Mouse (Mus musculus): ENCODE results near the gene Cdh4. TPM values are rescaled to one million over a fixed set of nuclear protein-coding genes. Genes with fewer than 3 reads are reported as not detected.

The Cdh4 gene
- polyA plus RNA-seq, 1 experiment from 2014 or later = 0.28 TPM

DNA sequence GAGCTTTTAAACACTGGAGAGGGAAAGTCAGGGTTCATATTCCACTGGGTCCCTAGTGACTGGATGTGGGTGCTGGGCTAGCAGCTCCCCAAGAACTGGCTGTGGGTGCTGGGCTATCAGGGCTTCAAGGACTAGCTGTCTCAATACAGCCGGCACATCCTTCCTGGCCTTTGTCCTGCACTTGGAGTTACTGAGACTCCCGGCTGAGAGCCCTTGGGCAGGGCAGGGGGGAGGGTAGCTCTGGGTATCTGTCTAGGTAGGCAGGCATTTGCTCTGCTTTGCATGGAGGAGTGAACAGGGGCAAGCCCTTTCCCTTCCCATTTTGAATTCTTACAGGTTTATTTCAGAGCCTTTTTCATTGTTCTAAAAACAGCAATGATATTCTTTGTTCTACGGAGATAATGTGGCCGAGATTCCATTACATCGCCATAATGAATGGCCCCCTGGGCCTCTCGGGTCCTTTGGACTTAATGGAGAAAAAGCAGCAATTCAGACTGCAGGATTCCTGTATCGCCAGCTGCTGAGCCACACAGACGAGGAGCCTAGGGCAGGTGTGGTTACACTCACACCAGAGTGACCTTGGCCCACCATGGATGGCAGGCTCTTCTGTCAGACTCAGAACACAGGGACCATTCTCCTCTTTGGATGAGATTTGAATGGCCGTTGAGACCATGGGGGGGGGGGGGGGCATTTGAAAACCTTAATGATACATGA, 97.5 kb downstream of the Cdh4 start:
- Histone ChIP-seq H3K36me3 (no peaks in the 10 kb centered on the region), H3K4me1 (replicated peaks) (no peaks in the 10 kb centered on the region), H3K27me3 (no peaks in the 10 kb centered on the region), H3K9me3 (replicated peaks) (peaks cover 12% of the 10 kb centered on the region; the same call in 1 of the 2 replicates), H3K27ac (no peak overlapping the region), H3K9ac (no peak overlapping the region), H3K4me3 (replicated peaks) (no peak overlapping the region), H3K4me2 (no peak overlapping the region)
- DNase-seq (no peak), ATAC-seq (ENCODE audit: low read depth) (no peak)
- 39% methylated on average over 9 of the region's 9 CpGs for WGBS (ENCODE audit: insufficient replicate concordance)

DNA sequence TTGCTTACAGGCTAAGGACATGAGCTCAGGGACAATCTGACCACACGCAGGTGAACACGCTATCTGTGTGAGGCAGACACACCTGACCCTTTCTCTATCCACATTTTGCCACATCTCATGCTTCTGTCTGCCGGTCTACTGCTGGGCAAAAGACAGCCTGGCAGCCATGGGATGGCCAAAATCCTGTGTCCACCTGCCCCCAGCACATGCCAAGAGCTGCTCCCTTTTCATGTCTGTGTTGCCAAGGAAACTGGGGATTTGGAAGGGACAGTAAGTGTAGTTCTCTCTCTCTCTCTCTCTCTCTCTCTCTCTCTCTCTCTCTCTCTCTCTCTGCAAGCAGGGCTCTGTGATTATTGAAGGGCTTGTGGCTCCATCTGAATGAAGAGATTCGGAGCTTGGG, 98.9 kb downstream of the Cdh4 start:
- WGBS (ENCODE audit: insufficient replicate concordance) = 71% methylated on average over 4 of the region's 4 CpGs
- H3K9ac ChIP-seq = no peak overlapping the region
- H3K36me3 ChIP-seq = no peaks in the 10 kb centered on the region
- H3K27ac ChIP-seq = no peak overlapping the region
- H3K4me1 ChIP-seq (replicated peaks) = no peaks in the 10 kb centered on the region
- H3K4me2 ChIP-seq = no peak overlapping the region
- no peak overlapping the region for H3K4me3 ChIP-seq (replicated peaks)
- DNase-seq (no peak), ATAC-seq (ENCODE audit: low read depth) (no peak)
- no peaks in the 10 kb centered on the region for H3K27me3 ChIP-seq
- H3K9me3 ChIP-seq (replicated peaks) = peaks cover 15% of the 10 kb centered on the region

DNA sequence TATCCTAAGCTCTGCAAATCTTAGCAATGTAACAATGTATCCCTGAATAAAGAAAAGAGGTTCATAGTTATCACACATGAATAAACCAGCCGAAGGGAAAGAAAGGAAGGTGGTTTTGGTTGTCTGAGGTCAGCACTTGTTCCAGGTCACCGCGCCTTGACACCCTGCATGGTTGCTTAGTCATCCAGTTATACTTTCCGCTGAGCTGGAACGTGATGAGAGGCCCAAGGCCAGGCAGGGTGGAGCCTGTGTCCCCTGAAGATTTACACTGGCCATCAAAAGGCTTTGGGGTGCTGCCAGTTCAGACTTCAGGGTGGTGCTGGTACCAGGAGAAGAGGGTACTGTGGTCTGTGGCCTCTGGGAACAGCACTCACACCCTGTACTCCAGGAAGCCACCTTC, 105.4 kb downstream of the Cdh4 start:
- H3K4me1 ChIP-seq (replicated peaks) = no peaks in the 10 kb centered on the region
- H3K36me3 ChIP-seq = no peaks in the 10 kb centered on the region
- ATAC-seq (ENCODE audit: low read depth) = no peak
- no peak overlapping the region for H3K4me3 ChIP-seq (replicated peaks)
- H3K27me3 ChIP-seq = no peaks in the 10 kb centered on the region
- no peak overlapping the region for H3K27ac ChIP-seq
- WGBS (ENCODE audit: insufficient replicate concordance) = 61% methylated on average over 5 of the region's 5 CpGs
- peaks cover 10% of the 10 kb centered on the region for H3K9me3 ChIP-seq (replicated peaks)
- H3K4me2 ChIP-seq = no peak overlapping the region
- no peak overlapping the region for H3K9ac ChIP-seq
- DNase-seq = no peak

DNA sequence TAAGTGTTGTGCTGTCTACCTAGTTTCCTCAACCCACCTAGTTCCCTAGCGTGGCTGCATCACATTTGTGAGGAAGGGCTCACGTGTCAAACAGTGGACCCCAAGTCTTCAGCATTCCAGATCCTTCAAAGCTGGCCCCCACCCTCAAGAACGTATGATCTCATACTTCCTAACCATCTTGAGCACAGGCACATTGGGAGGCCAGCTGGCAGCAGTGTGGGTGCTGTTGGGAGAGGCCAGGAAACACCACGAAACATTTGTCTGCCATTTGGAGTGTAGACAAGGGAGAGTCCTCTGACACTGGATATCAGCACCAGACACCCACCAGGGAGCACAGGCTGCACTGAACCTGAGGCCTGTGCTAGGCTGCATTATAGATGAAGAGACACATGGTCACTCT, 113.7 kb downstream of the Cdh4 start:
- H3K4me2 ChIP-seq = no peak overlapping the region

DNA sequence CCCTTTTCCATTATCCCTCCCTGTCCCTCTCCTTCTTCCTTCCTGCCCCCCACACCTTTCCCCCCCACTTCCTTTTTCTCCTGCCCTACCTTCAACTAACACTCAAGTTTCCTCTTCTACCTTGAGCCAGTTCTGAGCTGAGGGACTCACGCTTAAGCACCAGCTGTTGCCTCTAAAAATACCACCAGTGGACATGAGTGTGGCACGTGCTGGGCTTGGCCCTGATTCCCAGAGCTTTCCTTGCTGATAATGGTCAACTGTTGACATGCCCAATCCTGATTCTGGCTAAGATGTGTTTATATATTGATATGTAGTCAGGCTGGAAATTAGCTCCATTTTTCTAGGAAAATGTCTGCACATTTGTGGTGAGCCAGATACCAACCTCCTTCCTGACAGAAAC, 120.1 kb downstream of the Cdh4 start:
- Histone ChIP-seq H3K9me3 (replicated peaks) (no peaks in the 10 kb centered on the region), H3K9ac (no peak overlapping the region), H3K4me2 (no peak overlapping the region), H3K27ac (no peak overlapping the region), H3K4me1 (replicated peaks) (no peaks in the 10 kb centered on the region), H3K4me3 (replicated peaks) (no peak overlapping the region), H3K27me3 (no peaks in the 10 kb centered on the region), H3K36me3 (no peaks in the 10 kb centered on the region)
- no peak for DNase-seq
- 42% methylated on average over 2 of the region's 2 CpGs for WGBS (ENCODE audit: insufficient replicate concordance)
- ATAC-seq (ENCODE audit: low read depth) = no peak

More for the DNA sequence above, 113.7 kb downstream of the Cdh4 start:
- H3K27me3 ChIP-seq = no peaks in the 10 kb centered on the region
- no peaks in the 10 kb centered on the region for H3K36me3 ChIP-seq
- no peak overlapping the region for H3K27ac ChIP-seq
- H3K4me3 ChIP-seq (replicated peaks) = no peak overlapping the region
- no peaks in the 10 kb centered on the region; the same call in 1 of the 2 replicates for H3K9me3 ChIP-seq (replicated peaks)
- DNase-seq (no peak), ATAC-seq (ENCODE audit: low read depth) (no peak)
- no peak overlapping the region for H3K9ac ChIP-seq
- no peaks in the 10 kb centered on the region for H3K4me1 ChIP-seq (replicated peaks)
- 48% methylated on average over 4 of the region's 4 CpGs for WGBS (ENCODE audit: insufficient replicate concordance)

DNA sequence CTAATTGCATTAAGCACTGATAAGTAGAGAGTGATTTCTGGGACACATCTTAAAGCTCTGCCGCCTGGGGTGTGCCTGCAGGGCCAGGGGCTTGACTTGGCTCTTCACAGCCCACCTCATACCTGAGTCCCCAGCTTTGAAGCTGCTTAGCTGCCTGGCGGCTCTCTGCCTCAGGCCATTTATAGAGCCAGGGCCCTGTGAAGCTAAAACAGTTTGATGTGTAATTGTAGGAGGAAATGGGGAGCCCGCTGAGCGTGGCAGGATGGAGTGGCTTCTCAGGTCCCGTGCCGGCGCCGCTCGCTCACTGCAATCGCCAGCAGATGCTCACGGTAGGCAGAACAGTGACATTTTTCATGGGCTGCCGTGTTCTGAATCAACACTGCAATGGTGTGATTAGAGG, 123.4 kb downstream of the Cdh4 start:
- Histone ChIP-seq H3K9ac (no peak overlapping the region), H3K27ac (no peak overlapping the region), H3K36me3 (no peaks in the 10 kb centered on the region), H3K27me3 (no peaks in the 10 kb centered on the region), H3K4me2 (no peak overlapping the region), H3K4me1 (replicated peaks) (no peaks in the 10 kb centered on the region), H3K4me3 (replicated peaks) (no peak overlapping the region), H3K9me3 (replicated peaks) (no peaks in the 10 kb centered on the region)
- 6% methylated on average over 12 of the region's 12 CpGs for WGBS (ENCODE audit: insufficient replicate concordance)
- no peak for ATAC-seq (ENCODE audit: low read depth)
- no peak for DNase-seq

DNA sequence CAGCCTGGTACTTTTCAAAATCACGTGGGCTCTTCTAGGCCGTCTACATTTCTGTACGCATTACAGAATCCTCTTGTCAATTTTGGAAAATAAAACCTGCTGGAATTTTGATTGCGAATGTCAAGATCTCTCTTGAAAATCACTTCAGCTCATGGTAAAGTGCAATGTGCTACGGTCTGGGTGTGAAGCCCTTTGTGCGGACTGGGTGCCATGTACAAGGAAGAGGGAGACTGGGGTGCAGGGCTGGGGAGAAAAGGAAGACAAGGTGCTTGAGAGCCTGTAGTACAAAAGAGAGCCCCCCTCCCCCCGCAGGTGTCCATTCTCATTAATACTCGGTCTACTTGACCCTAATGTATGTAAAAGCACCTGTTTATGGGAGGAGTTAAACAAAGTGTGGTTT, 125.7 kb downstream of the Cdh4 start:
- Histone ChIP-seq H3K27ac (no peak overlapping the region), H3K4me1 (replicated peaks) (no peaks in the 10 kb centered on the region), H3K9ac (no peak overlapping the region), H3K27me3 (no peaks in the 10 kb centered on the region), H3K4me3 (replicated peaks) (no peak overlapping the region), H3K36me3 (no peaks in the 10 kb centered on the region), H3K9me3 (replicated peaks) (no peaks in the 10 kb centered on the region), H3K4me2 (no peak overlapping the region)
- ATAC-seq (ENCODE audit: low read depth) (no peak), DNase-seq (no peak)
- 72% methylated on average over 8 of the region's 8 CpGs for WGBS (ENCODE audit: insufficient replicate concordance)

DNA sequence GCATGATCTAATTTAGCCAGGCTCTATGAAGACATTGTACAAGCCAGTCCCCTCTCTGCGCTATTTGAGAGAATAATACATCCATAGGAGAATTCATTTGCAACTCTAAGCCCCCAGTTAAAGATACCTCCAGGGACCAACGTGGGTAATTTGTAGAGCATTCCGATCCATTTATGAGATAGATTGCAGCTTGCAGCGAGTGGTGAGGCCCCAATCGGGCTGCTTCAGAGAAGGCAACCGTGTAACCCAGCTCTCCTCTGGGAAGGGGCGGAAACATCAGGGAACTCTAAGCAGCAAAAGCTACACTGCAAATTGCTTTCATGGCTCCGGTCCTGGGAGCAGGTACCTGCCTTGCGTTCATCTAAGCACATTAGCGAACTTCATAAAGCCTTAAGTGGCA, 126.9 kb downstream of the Cdh4 start:
- H3K4me2 ChIP-seq = no peak overlapping the region
- H3K9ac ChIP-seq = no peak overlapping the region
- no peak overlapping the region for H3K27ac ChIP-seq
- H3K36me3 ChIP-seq = no peaks in the 10 kb centered on the region
- 40% methylated on average over 10 of the region's 10 CpGs for WGBS (ENCODE audit: insufficient replicate concordance)
- H3K27me3 ChIP-seq = no peaks in the 10 kb centered on the region
- no peak for DNase-seq
- no peak overlapping the region for H3K4me3 ChIP-seq (replicated peaks)
- no peaks in the 10 kb centered on the region for H3K9me3 ChIP-seq (replicated peaks)
- no peaks in the 10 kb centered on the region for H3K4me1 ChIP-seq (replicated peaks)
- ATAC-seq (ENCODE audit: low read depth) = no peak

DNA sequence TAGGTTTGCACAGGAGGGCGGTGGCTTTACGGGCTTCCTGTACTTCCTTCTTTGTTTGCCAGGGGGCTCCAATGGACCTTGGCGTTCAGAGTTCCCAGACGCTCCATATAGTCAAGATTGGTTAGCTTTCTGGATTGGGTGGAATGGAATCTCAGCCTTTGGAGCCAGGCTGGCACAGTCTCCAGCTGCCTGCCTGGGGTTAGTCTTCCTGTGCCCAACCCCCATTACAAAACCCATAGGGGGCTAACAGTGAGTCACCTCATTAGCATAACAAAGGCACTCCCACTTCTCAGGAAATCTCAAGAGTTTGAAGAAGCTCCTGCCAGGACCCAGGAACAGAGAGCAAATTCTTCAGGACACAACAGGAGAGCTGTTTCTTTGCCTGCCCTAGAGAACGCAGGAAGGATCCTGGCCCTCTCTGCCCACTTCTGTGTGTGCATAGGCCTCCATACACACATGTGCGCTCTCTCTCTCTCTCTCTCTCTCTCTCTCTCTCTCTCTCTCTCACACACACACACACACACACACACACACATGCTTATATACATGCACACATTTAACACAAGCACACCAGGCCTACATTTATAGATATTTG, 129.0 kb downstream of the Cdh4 start:
- no peak overlapping the region for H3K4me3 ChIP-seq (replicated peaks)
- no peak overlapping the region for H3K9ac ChIP-seq
- WGBS (ENCODE audit: insufficient replicate concordance) = 23% methylated on average over 6 of the region's 6 CpGs
- H3K36me3 ChIP-seq = no peaks in the 10 kb centered on the region
- H3K4me1 ChIP-seq (replicated peaks) = no peaks in the 10 kb centered on the region
- H3K27me3 ChIP-seq = no peaks in the 10 kb centered on the region
- ATAC-seq (ENCODE audit: low read depth) (no peak), DNase-seq (no peak)
- H3K9me3 ChIP-seq (replicated peaks) = no peaks in the 10 kb centered on the region
- H3K27ac ChIP-seq = no peak overlapping the region
- no peak overlapping the region for H3K4me2 ChIP-seq

DNA sequence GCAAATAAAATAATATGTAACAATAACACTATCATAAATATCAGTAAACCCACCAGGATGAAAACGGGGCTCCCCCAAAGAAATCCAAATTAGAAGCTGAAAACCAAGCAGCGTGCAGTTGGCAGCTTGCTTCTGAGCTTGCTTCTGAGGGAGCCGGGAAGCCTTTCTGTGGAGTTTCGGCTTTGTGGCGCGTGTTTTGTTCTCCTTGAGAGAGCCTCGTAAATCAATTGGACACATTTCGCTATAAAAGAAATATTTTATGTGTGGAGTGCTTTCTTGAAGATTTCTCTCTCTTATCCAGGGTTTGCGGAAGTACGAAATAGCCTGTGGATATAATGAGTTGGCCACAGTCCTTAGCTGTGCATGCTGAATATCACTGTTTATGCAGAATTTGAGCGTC, 131.1 kb downstream of the Cdh4 start:
- H3K36me3 ChIP-seq = no peaks in the 10 kb centered on the region
- H3K4me2 ChIP-seq = no peak overlapping the region
- H3K4me1 ChIP-seq (replicated peaks) = no peaks in the 10 kb centered on the region
- no peak for DNase-seq
- no peak overlapping the region for H3K27ac ChIP-seq
- ATAC-seq (ENCODE audit: low read depth) = no peak
- H3K4me3 ChIP-seq (replicated peaks) = no peak overlapping the region
- no peaks in the 10 kb centered on the region for H3K9me3 ChIP-seq (replicated peaks)
- H3K27me3 ChIP-seq = no peaks in the 10 kb centered on the region
- WGBS (ENCODE audit: insufficient replicate concordance) = 81% methylated on average over 11 of the region's 11 CpGs
- H3K9ac ChIP-seq = no peak overlapping the region

DNA sequence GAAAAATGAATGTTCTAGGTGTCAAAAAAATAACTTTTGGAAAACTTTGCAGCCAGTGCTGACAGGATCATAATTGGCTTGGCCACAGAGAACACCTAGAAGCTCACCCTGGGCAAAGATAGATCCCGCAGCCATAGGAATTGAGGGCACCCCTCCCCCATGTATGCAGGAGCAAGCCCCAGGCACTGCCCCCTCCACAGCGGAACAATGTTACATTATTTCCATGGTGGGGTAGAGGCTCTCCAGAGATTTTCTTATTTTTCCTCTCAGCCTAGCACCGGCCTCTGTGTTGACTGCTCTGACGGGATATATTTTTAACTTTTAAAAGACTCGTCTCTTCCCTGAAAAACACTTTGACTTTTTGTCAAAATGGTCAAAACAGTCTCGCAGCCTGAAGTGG, 131.6 kb downstream of the Cdh4 start:
- H3K27me3 ChIP-seq = no peaks in the 10 kb centered on the region
- H3K36me3 ChIP-seq = no peaks in the 10 kb centered on the region
- WGBS (ENCODE audit: insufficient replicate concordance) = 74% methylated on average over 6 of the region's 6 CpGs
- DNase-seq (no peak), ATAC-seq (ENCODE audit: low read depth) (no peak)
- H3K4me2 ChIP-seq = no peak overlapping the region
- no peak overlapping the region for H3K4me3 ChIP-seq (replicated peaks)
- no peak overlapping the region for H3K27ac ChIP-seq
- no peak overlapping the region for H3K9ac ChIP-seq
- no peaks in the 10 kb centered on the region for H3K4me1 ChIP-seq (replicated peaks)
- no peaks in the 10 kb centered on the region for H3K9me3 ChIP-seq (replicated peaks)

DNA sequence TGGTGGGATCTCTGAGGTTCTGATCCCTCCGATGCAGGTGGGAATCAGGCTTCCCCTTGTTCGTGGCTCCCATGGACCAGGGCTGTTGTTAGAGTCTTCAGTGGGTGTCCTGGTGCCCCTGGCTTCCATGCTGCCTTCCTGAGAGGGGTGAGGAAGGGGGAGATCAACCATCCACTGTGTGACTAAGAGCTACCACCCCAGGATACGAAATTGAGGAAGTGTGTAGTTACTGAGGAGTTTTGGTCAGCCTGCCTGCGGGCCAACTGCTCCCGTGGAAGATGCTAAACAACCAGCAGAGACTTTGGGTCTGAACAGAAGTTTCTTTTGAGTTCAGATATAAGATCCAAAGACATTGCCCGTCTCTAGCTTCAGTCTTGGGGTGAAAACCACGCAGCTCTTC, 133.4 kb downstream of the Cdh4 start:
- H3K9ac ChIP-seq = no peak overlapping the region
- 48% methylated on average over 7 of the region's 7 CpGs for WGBS (ENCODE audit: insufficient replicate concordance)
- H3K4me2 ChIP-seq = no peak overlapping the region
- no peaks in the 10 kb centered on the region for H3K9me3 ChIP-seq (replicated peaks)
- H3K4me1 ChIP-seq (replicated peaks) = no peaks in the 10 kb centered on the region
- no peak overlapping the region for H3K4me3 ChIP-seq (replicated peaks)
- ATAC-seq (ENCODE audit: low read depth) = no peak
- H3K36me3 ChIP-seq = no peaks in the 10 kb centered on the region
- no peaks in the 10 kb centered on the region for H3K27me3 ChIP-seq
- no peak for DNase-seq
- H3K27ac ChIP-seq = no peak overlapping the region

Data from liver, embryonic 13.5 days (tissue).